Mouse (Mus musculus): Measurements from ENCODE around the gene Nfe2l2. TPM values are rescaled to one million over a fixed set of nuclear protein-coding genes. Genes with fewer than 3 reads are reported as not detected.

Gene Nfe2l2
- 51.1 and 72.5 TPM in 2 replicates for polyA plus RNA-seq (2015; fragmentation: Nextera tagmentation; extraction: Ambion mirVana)

DNA sequence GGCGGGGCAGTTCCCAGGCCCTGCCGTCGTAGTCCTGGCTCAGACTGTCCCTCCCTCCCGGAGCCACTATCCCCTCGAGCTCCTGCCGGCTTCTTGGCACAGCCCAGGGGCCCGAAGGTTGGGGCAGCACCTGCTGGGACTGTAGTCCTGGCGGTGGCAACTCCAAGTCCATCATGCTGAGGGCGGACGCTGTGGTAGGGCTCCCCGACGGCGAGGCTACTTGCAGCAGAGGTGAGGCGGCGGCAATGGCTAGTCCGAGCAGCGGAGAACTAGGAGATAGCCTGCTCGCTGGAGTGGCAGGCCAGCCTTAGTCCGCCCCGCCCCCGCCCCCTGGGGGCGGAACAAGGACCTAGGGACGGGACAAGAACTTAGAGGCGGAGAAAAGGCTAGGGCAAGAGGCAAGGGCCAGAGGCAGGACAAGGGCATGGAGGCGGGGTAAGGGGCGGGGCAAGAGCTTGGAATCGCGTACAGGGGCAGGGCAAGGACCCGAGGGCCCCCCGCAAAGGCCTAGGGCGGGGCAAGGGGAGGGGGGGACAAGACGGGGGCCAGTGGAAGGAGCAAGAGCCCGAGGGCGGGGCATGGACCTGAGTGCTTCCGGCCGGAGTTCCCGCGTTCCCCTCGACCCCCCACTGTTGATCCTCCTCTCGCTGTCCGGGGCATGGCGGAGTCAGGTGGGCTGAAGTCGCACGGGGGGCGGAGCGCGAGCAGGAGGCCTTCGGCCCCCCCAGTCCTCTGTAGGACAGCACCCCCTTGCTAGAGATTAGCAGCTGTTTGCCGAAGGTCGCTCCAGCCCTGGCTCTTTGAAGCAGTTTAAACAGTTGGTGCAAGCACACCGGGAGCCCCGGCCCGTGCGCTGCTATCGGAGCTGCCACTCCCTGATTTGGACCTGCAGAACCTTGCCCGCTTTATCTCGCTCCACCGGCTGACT lies at the start of gene Nfe2l2:
TSS of gene Nfe2l2 (minus strand) at position 408 of the 928 bp plus-strand sequence.

DNA sequence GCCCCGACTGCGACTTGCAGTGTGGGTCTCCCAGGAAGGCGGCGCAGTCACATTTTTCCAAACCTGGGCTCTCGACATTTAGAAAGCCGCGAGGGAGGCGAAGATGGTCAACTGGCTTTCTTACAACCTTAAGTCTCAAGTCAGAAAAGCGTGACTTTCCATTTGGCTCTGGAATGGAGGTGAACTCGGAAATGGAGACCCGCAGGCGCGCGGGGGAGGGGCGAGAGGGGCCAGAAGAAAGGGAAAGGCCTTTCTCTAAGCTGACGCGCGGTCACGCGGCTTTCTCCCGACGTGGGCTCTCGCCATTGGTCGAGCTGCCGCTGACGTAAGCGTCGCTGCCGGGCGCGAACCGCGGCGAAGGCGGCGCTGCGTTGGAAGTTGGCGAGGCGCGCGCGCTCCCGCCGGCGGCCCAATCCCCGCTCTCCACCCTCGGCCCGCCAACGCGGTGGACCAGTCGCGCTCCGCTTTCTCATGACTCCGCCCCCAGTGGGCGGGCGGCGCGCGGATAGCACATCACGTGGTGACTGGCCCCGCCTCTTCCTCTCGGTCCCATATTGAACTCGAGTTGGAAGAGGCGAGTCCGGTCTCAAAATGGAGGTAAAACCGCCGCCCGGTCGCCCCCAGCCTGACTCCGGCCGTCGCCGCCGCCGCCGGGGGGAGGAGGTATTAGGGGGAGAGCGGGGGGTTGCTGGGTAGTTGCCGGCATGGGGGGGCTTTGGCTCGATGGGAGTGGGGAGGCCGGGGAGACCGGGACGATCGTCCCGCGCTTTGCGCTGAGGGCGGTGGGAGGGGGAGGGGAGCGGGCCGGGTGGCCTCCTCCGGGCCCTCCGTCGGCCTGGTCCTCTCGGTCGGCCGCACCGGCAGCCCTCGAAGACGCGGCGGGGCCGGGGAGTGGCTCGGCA lies 45.5 kb downstream of the Nfe2l2 start, which contains the start of gene Hnrnpa3:
TSS of gene Hnrnpa3 (plus strand) at position 535 of the 902 bp plus-strand sequence.

Small RNAs within 50 kb of the gene (microRNA-seq; reads per million reads assigned to microRNA genes)
- gene Gm24574 (ENCODE audit: borderline replicate concordance, insufficient number of aligned reads), result not detected

Other genes starting within 250 kb of the Nfe2l2 start
- gene Hnrnpa3, start 45.4 kb downstream of the Nfe2l2 start, polyA plus RNA-seq (2015; fragmentation: Nextera tagmentation; extraction: Ambion mirVana), result 113 and 115 TPM in 2 replicates
- gene Agps, start 127.5 kb upstream of the Nfe2l2 start, polyA plus RNA-seq (2015; fragmentation: Nextera tagmentation; extraction: Ambion mirVana), result 8.0 and 12.8 TPM in 2 replicates
- 15.6 and 27.4 TPM in 2 replicates for gene Ttc30b, start 233.9 kb upstream of the Nfe2l2 start, polyA plus RNA-seq (2015; fragmentation: Nextera tagmentation; extraction: Ambion mirVana)